Mouse (Mus musculus) bone marrow, adult 2 months (tissue): ENCODE results near the gene Elp4. TPM values are rescaled to one million over a fixed set of nuclear protein-coding genes. Genes with fewer than 3 reads are reported as not detected.

Experiments used
- H3K27ac ChIP-seq: fragments of 200-500 bp; 2 replicates; pipeline ENCODE4 v1.5.1; 2012; ENCODE audit warnings: low read depth, mild to moderate bottlenecking, control low read depth, inconsistent platforms, low read length; ENCODE audit not compliant: control insufficient read depth, poor library complexity, insufficient read depth
- H3K4me1 ChIP-seq: fragments of 200-500 bp; 2 replicates; pipeline ENCODE4 v1.6.1; 2011; ENCODE audit warnings: low read length; ENCODE audit not compliant: control insufficient read depth, insufficient read depth
- H3K4me3 ChIP-seq: fragments of 200-500 bp; replicated peaks from 2 replicates; pipeline ENCODE3; 2011; ENCODE audit warnings: mild to moderate bottlenecking, low read depth, low read length, control low read depth; ENCODE audit not compliant: control insufficient read depth
- CTCF ChIP-seq: fragments of 200-500 bp; IDR thresholded peaks from 2 replicates; pipeline ENCODE4 v1.5.1; 2011; ENCODE audit warnings: low read length, control low read depth; ENCODE audit not compliant: control insufficient read depth, insufficient read depth
- POLR2A ChIP-seq: fragments of 200-500 bp; IDR thresholded peaks from 2 replicates; pipeline ENCODE4 v1.6.1; 2011; ENCODE audit warnings: low read depth, mild to moderate bottlenecking, control low read depth, low read length, borderline replicate concordance; ENCODE audit not compliant: control insufficient read depth
- WGBS: fragments of 180-500 bp; shearing (Covaris S2); methylation state at CpG from one replicate; pipeline ENCODE4 v1.1.7; 2018; 5-methylcytosine and 5-hydroxymethylcytosine counted together
- polyA plus RNA-seq: library from polyadenylated mRNA; stranded (reverse); fragments of >200 nt; gene quantifications from 2 replicates; pipeline ENCODE4 v1.2.4, GENCODE M21; 2011; ENCODE audit warnings: low replicate concordance; ENCODE audit not compliant: missing spikeins, insufficient read depth, insufficient read length

The Elp4 gene
- polyA plus RNA-seq, 1 experiment = 6.3 TPM

DNA sequence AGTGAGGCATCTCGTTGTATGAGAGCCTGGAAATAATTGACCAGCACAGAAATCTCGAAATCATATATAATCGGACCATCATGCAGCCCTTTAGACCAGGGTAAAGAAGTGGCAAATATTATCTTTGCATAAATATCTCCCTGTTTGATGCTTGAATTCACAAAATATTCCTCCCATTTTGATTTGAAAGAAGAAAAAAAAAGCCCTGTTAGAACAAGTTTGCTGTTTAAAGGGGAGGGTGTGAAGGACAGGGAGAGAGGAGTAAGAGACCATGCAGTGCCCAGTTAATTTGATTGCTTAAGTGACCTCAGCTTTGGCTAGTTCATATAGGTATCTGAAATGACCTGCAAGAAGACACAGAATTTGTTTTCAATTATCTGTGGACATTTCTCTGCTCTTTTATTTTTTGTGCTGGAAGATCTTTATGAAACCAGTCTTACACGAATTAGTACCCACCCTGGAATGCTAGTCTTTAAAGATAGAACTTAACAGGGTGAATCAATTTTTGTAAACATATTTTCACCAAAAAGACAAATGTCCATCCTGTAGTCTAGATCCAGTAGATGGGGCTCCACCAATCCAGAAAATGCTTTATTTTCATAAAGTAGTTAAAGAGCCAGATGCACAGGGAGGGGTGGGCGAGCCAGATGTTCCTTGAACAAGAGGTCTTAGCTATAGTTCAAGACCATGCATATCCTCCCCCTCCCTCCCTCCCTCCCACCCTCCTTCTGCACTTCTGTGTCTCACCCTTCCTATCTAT, 238.7 kb downstream of the Elp4 start:
- 17% methylated on average over 5 of the region's 5 CpGs for WGBS
- H3K4me3 ChIP-seq = no peak overlapping the region
- no peak overlapping the region for H3K27ac ChIP-seq
- TF ChIP-seq CTCF (no peak), POLR2A (no peak)
- no peaks in the 10 kb centered on the region; the same call in 1 of the 2 replicates for H3K4me1 ChIP-seq

DNA sequence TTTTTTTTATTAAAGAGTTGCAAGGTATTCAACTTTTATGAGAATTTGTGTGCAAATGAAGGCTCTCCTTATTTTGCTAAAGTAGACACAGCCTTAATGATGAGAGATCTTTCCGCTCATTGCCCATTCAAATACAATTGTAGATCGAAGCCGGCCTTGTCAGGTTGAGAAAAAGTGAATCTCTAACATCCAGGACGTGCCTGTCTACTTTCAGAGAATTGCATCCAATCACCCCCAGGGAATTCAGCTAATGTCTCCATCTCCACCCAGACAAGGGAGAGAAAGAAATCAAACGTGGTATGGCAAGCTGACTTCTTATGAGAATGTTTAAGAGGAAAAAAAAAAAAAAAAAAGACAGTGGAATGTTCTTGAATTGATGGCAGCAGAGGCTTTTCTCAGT, 239.4 kb downstream of the Elp4 start:
- Histone ChIP-seq H3K27ac (no peak overlapping the region), H3K4me3 (no peak overlapping the region), H3K4me1 (no peaks in the 10 kb centered on the region; the same call in 1 of the 2 replicates)
- TF ChIP-seq CTCF (no peak), POLR2A (no peak)
- 15% methylated on average over 5 of the region's 5 CpGs for WGBS

DNA sequence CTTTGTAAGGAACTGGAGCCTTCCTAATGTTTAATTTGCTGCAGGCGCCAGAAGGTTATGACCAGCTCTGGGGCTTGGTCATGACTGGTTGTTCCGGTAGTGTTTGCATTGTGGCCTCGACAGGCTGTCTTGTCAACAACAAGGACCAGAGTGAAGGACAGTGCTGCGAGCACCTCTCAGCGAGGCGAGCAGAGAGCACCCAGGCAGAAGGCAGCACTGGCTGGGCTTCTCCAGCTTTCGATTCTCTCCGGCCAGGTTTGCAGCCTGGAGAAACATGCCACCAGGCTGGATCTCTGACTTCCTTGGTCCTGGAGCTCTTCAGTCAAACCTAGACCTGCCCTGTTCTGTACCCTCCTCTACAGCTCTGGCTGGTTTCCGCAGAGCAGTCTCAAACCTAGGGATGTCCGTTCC, 241.3 kb downstream of the Elp4 start:
- Histone ChIP-seq H3K27ac (no peak overlapping the region), H3K4me1 (no peaks in the 10 kb centered on the region), H3K4me3 (no peak overlapping the region)
- 9% methylated on average over 10 of the region's 10 CpGs for WGBS
- TF ChIP-seq POLR2A = no peak
- TF ChIP-seq CTCF = no peak

DNA sequence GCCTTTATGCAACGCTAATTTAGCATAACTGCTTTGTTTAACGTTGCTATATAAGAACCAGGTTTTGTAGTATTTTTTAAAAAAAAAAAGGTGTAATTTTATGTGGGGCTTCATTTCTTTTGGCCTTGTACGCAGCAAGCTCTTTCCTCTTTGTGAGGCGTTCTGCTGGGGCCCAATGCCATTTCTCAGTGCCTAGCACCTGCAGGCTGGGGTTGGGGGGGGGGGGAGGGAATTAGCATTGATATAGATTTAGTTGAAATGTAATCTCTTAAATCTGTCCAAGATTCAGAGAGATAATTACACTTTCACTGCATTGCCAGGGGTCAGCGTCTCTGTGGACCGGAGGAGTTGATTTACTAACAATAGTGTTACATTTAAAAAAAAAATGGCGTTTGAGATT, 241.8 kb downstream of the Elp4 start:
- H3K4me3 ChIP-seq = no peak overlapping the region
- H3K4me1 ChIP-seq = no peaks in the 10 kb centered on the region
- WGBS = 12% methylated on average over 7 of the region's 7 CpGs
- TF ChIP-seq CTCF (no peak), POLR2A (no peak)
- H3K27ac ChIP-seq = no peak overlapping the region

DNA sequence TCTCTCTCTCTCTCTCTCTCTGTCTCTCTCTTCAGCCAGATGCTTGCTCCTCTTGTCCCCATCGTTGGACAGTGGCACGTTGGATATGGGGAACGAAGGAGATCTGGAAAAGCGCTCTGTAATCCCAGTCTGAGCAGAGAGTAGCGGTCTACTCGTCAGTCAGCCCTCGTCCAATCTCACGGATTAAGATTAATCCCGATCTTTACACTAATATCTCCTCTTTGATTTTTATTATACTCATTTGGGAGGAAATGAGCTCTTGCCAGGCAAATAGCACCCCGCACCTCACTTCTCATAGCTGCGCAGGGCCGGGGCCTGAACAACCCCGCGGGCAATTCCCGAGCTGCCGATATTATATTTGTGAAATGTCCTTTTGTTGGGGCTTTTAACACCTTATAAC, 242.2 kb downstream of the Elp4 start:
- no peaks in the 10 kb centered on the region for H3K4me1 ChIP-seq
- H3K27ac ChIP-seq = no peak overlapping the region
- no peak overlapping the region for H3K4me3 ChIP-seq
- 12% methylated on average over 16 of the region's 16 CpGs for WGBS
- no peak for TF ChIP-seq POLR2A
- no peak for TF ChIP-seq CTCF

DNA sequence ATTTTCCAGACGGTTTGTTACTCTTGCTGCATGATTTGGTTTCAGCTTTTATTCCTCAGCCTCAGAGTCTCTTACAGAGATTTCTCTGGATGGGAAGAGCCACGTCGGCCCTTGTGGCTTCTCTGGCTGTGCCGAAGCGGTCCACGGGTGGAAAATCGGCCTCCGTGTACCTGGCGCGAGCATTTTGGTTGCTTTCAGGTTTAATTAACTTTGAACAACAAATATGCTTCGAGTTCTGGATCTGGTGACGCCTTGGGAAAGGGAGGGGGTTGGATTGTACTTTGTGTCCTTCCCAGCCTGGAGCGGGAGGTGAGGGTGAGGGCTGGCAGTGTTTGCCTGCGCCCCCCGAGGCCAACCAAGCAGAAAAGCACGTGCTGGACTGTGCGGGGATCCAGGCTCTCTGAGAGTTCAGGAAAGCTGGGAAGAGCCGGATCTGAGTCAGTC, 242.7 kb downstream of the Elp4 start:
- Histone ChIP-seq H3K4me3 (no peak overlapping the region), H3K4me1 (no peaks in the 10 kb centered on the region), H3K27ac (no peak overlapping the region)
- TF ChIP-seq CTCF = no peak
- no peak for TF ChIP-seq POLR2A
- WGBS = 8% methylated on average over 18 of the region's 18 CpGs

DNA sequence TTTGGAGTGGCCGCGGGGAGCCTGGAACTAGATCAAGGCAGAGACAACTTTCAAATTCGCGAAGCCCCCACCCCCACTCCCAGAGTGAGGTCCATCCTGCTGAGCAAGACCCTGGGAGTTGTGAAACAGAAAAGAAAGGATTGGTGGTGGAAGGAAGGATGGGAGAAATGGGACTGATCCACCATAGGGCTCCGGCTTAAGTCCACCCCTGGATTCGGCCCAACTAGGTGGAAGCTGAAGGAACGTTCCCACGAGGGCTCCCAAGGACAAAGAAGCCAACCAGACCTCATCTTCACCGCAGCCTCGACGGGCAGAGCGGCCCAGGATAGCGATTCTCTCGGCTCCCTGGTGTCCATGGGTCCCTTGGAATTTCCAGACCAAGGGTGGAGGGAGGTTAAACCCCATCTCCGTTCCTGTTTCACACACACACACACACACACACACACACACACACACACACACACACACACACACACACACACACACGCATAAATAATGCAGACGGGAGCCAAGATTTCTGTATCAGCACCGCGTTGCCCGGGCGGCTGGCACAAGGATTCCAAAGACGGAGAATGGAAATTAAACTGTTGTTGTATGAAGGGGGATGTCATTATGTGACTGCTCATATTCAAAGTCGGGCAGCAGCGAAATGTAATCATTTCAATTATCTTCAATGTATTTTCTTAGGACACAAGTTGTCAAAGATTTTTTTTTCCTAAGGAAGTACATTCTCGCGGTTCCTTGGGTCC, 243.3 kb downstream of the Elp4 start:
- no peak overlapping the region; the same call in 1 of the 2 replicates for H3K27ac ChIP-seq
- no peaks in the 10 kb centered on the region for H3K4me1 ChIP-seq
- 8% methylated on average over 26 of the region's 26 CpGs for WGBS
- H3K4me3 ChIP-seq = no peak overlapping the region
- TF ChIP-seq CTCF = no peak
- no peak for TF ChIP-seq POLR2A
